In the genomic region with DNA sequence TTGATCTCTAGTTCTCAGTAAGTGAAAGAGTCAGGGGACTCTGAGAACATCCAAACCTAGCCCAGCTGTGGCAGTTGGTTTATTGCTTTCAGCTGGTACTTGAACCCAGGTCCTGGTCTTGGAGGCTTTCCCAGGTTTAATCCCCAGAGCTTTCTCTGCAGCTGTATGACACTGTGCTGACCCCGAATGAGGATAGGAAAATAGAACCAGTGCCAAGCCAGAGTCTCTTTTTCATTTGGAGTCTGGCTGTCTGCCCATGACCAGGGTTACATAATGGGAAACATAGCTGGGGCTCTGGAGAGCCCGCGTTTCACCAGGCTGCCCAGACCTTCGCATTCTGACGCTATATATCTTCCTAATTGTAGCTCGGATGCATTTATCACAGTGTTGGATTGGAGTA, we compare ENCODE assay signal across 8 mouse cellular contexts.
DNase-seq lines count a peak whose midpoint lies in the region.

No protein-coding gene starts in this region.

- peak; percentile 83 for DNase-seq in Muller cell, postnatal 12 days (ENCODE audit: inconsistent ontology term)
- DNase-seq in adrenal gland, postnatal 4 days (ENCODE audit: low spot score in 2 of 2) = peak; percentile 50 to 69
- DNase-seq in frontal cortex, postnatal 10 days (ENCODE audit: low spot score in 2 of 2) = peak; percentile 34 to 46
- peak; percentile 96 for DNase-seq in heart, postnatal 4 days
- peak; percentile 22 to 68 for DNase-seq in layer of hippocampus, postnatal 14 days (ENCODE audit: low spot score in 2 of 2)
- DNase-seq in lung, postnatal 25 days (ENCODE audit: low spot score) = peak; percentile 92
- peak; percentile 89 for DNase-seq in testis, postnatal 10 days (ENCODE audit: low spot score)
- DNase-seq in thymus, postnatal 10 days (ENCODE audit: low spot score in 2 of 2) = no peak

Comparison
In these comparisons a context has a peak if more than half of its experiments do, and no peak if none do; other contexts are left out.
1. DNase-seq: peak in Muller cell, postnatal 12 days (single experiment), adrenal gland, postnatal 4 days (2 of 2), frontal cortex, postnatal 10 days (2 of 2), heart, postnatal 4 days (single experiment), layer of hippocampus, postnatal 14 days (2 of 2), lung, postnatal 25 days (single experiment) and testis, postnatal 10 days (single experiment); none in thymus, postnatal 10 days (0 of 2).